Mouse (Mus musculus) adrenal gland, postnatal 14 days (tissue): ENCODE data around the gene Rab2b. TPM values are rescaled to one million over a fixed set of nuclear protein-coding genes. Genes with fewer than 3 reads are reported as not detected.

Experiments used
- DNase-seq: peaks from one replicate; pipeline ENCODE4 v3.0.0; 2021; ENCODE audit warnings: mixed read lengths
- total RNA-seq: library from RNA; stranded (reverse); gene quantifications from 2 replicates; pipeline ENCODE4 v1.2.3, GENCODE M21; 2021

Rab2b gene
- total RNA-seq, 1 experiment from 2014 or later: 30.2 TPM

- peak; percentile 60 for DNase-seq
These were observed 389 bp upstream of the Rab2b start for GRCm38 (mm10) chr14:52279747-52280120.

- DNase-seq: no peak
These were observed 2.1 kb downstream of the Rab2b start for GRCm38 (mm10) chr14:52277210-52277609.

GRCm38 (mm10) chr14:52272781-52273180 is 6.6 kb downstream of the Rab2b start:
- peak; percentile 75 for DNase-seq

GRCm38 (mm10) chr14:52257484-52258213 is 21.7 kb downstream of the Rab2b start, which contains the start of gene Chd8:
Gene Chd8, minus strand, starts transcription at chr14:52257780.
- peak; percentile 99 for DNase-seq

GRCm38 (mm10) chr14:52256311-52257175 is 22.8 kb downstream of the Rab2b start:
- DNase-seq: no peak

- no peak for DNase-seq
These were observed 33.2 kb downstream of the Rab2b start for GRCm38 (mm10) chr14:52246129-52246528.

- no peak for DNase-seq
These were observed 34.7 kb downstream of the Rab2b start for GRCm38 (mm10) chr14:52244690-52245042.

- peak; percentile 100 for DNase-seq
These were observed 35.2 kb downstream of the Rab2b start for GRCm38 (mm10) chr14:52244041-52244689.

- DNase-seq: no peak
These were observed 43.1 kb downstream of the Rab2b start for GRCm38 (mm10) chr14:52236216-52236615.

GRCm38 (mm10) chr14:52235165-52235564 is 44.2 kb downstream of the Rab2b start:
- peak; percentile 78 for DNase-seq

GRCm38 (mm10) chr14:52232249-52232648 is 47.1 kb downstream of the Rab2b start:
- DNase-seq: no peak

- DNase-seq: no peak
These were observed 53.4 kb downstream of the Rab2b start for GRCm38 (mm10) chr14:52225972-52226371.

- no peak for DNase-seq
These were observed 62.1 kb downstream of the Rab2b start for GRCm38 (mm10) chr14:52217261-52217660.

Other genes starting within 250 kb of the Rab2b start
- not detected in 2 replicates for gene Olfr221, start 237.1 kb downstream of the Rab2b start, total RNA-seq
- 221 and 230 TPM in 2 replicates for gene Hnrnpc, start 175.5 kb downstream of the Rab2b start, total RNA-seq
- gene Rpgrip1, start 168.8 kb downstream of the Rab2b start, total RNA-seq: 0.44 and 1.4 TPM in 2 replicates
- gene Supt16, start 82.1 kb downstream of the Rab2b start, total RNA-seq: 56.4 and 62.2 TPM in 2 replicates
- gene Chd8, start 21.8 kb downstream of the Rab2b start, total RNA-seq: 88.4 and 93.0 TPM in 2 replicates
- gene Tox4, start 399 bp downstream of the Rab2b start, total RNA-seq: 42.7 and 46.9 TPM in 2 replicates
- 31.4 and 41.7 TPM in 2 replicates for gene Mettl3, start 25.6 kb upstream of the Rab2b start, total RNA-seq
- gene Sall2, start 49.2 kb upstream of the Rab2b start, total RNA-seq: 7.3 and 9.6 TPM in 2 replicates
- gene Olfr1513, start 76.9 kb upstream of the Rab2b start, total RNA-seq: not detected in 2 replicates
- gene Olfr1512, start 99.6 kb upstream of the Rab2b start, total RNA-seq: not detected in 2 replicates
- gene Olfr1511, start 117.8 kb upstream of the Rab2b start, total RNA-seq: not detected in 2 replicates
- not detected in 2 replicates for gene Olfr1510, start 134.8 kb upstream of the Rab2b start, total RNA-seq
- not detected in 2 replicates for gene Olfr1509, start 163.4 kb upstream of the Rab2b start, total RNA-seq
- not detected in 2 replicates for gene Olfr1508, start 187.9 kb upstream of the Rab2b start, total RNA-seq
- gene Olfr1507, start 216.2 kb upstream of the Rab2b start, total RNA-seq: not detected in 2 replicates